Mouse (Mus musculus) adrenal gland (tissue): Measurements from ENCODE around the gene Hhipl1.

Experiments used
- intact Hi-C: fragments of 180-260 bp; cut with DNase I; formaldehyde crosslinking; loops from one replicate; pipeline ENCODE4 v1.15.1; 2025

Gene Hhipl1

DNA sequence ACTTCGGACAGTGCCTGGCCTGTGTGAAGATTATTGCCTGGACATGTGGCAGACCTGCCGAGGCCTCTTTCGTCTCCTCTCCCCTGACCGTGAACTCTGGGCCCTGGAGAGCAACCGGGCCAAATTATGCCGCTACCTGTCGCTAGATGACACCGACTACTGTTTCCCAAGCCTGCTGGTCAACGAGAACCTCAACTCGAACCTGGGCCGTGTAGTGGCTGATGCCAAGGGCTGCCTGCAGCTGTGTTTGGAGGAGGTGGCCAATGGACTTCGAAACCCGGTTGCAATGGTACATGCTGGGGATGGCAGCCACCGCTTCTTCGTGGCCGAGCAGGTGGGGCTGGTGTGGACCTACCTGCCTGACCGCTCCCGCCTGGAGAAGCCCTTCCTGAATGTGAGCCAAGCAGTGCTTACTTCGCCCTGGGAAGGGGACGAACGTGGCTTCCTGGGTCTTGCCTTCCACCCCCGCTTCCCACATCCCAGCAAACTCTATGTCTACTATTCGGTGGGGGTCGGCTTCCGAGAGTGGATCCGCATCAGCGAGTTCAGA is 5.7 kb downstream of the Hhipl1 start:
- intact Hi-C loops = no loop called here

GRCm38 (mm10) chr12:108312432-108312851 is 6.4 kb downstream of the Hhipl1 start:
- intact Hi-C loops = no loop called here

DNA sequence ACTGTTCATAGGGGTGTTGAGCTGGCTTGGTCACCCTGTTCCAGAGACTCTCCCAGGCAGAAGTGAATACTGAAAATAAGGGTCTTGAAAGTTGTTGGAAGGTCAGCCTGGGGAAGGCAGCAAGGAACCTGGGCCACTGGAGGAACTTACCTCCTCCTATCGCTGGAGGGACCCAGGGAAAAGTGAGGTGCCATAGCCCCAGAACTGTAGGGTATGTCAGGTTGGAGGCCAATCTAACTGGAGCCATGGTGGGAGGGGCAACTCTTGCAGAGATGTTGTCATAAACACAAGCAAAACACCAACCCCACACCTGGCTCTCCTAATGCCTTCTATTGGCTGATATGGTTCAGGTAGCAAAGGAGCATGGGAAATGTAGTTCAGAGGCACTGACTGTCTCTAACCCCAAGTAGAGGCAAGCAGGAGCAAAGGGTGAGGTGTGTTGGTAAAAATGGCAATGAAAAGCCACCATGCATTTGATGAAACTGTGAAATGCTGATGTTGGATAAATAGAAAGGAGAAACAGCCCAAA is 7.2 kb downstream of the Hhipl1 start:
- intact Hi-C loops = no loop called here

DNA sequence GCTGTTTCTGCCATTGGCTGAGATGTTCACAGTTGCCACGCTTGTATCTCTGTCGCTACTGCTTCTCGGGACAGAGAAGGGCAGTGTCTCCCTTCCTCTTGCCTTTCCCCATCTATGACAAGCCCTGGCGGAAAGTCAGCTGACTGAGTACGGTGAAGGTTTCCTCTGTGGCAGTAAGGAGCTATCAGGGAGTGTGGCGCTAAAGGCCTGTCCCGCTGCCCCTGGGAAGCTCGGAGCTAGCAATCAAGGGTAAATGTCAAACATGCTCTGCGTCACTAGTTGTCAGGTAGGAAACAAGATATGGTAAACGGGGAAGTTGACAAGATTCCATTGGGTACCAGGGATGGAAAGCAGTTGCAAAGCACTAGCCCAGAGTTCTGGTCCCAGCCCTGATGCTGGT is 9.7 kb downstream of the Hhipl1 start:
- intact Hi-C loops = no loop called here

DNA sequence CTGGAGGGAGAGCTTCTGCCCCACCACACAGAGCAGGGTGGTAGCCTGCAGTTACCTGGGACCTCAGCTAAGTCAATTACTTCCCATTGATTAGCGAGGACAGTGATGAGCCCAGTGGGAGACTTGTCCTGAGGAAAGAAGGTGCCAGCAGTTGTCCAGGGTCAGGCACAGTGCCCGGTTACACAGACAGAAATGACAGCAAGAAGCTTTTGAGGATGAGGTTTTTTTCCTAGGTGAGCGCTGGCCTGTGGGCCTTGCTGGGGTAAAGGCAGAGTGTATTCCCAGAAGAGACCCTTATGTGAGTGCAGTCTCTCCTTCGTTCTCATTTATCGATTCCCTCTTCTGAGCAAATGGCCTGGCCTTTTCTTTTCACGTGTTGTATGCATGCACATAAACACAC is 10.6 kb downstream of the Hhipl1 start:
- intact Hi-C loops = no loop called here

GRCm38 (mm10) chr12:108317201-108317738 is 11.2 kb downstream of the Hhipl1 start:
- intact Hi-C loops = no loop called here

- intact Hi-C loops = no loop called here
Measured at GRCm38 (mm10) chr12:108317826-108318430, 11.9 kb downstream of the Hhipl1 start.

- intact Hi-C loops = no loop called here
Measured at GRCm38 (mm10) chr12:108318499-108318898, 12.4 kb downstream of the Hhipl1 start.

DNA sequence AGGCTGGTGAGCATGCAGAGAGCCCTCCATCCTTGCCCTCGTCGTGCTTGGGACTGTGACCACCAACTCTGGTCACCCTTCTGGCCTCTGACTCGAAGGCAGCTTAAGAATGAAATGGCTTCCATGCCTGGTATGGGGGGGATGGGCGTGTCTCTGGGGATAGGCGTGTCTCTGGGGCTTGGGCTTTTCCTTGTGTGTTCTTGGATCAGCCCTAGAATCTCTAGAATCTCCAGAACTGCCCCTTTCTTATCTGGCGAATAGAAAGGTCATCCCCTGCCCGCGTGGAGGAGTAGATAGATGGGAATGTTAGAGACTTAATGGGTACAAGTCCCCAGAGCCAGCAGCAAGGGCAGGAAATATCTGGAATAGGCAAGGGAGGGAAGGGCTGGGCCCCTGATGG is 14.0 kb downstream of the Hhipl1 start:
- intact Hi-C loops = no loop called here

DNA sequence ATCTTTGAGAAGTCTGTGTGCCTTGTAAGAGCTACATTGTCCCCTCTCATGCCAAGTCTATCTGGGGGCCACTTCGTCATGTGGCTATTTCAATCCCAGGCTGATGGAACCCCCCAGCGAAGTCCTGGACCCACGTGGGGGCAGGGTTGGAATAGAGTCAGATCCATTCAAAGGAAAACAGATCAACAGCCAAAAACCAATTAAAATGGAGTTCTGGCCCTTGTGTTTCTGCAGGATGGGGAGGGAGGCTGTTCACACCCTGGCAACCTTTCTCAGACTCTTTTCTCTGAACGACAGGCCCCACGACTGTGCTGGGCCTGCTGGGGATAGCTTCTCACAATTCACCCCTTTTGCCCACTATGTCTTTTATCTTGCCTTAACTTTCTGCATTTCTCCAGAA is 20.3 kb downstream of the Hhipl1 start:
- intact Hi-C loops = no loop called here

DNA sequence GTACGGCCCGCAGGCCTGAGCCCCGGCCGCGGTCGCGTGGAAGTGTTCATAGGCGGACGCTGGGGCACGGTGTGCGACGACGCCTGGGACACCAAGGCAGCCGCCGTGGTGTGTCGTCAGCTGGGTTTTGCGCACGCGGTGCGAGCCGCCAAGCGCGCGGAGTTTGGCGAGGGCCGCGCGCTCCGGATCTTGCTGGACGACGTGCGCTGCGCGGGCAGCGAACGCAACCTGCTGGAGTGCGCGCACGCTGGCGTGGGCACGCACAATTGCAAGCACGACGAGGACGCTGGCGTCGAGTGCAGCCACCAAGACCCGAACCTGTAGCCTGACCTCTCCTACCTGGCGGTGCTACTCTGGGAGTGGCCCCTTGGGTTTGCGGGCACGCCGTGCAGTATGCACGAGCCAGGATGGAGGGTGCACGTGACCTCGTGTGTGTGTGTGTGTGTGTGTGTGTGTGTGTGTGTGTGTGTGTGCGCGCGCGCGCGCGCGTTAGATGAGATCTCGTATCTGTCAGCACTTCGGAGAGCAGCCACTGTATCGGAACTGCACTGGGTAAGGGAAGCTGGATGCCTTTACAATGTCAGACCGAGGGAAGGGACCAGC is 21.9 kb downstream of the Hhipl1 start:
- intact Hi-C loops = no loop called here

DNA sequence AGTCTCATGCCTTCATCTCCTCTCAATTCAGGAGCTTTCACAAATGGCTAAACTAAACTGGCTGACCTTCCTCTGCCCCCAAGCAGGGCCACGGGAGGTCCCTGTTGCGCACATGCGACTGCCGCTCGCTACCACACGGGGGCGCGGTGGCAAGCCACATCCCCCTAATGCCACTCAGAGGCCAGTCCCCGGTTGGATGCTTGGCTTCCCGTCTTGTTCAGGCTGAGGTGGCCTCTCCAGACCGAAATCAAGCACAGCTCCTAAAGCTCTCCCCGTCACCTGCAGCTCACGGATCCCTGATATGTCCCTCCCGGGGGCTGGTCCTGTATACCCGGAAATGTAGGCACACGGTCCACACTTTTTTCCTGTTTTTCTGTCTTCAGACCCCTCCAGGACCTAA is 27.0 kb downstream of the Hhipl1 start:
- intact Hi-C loops = loop anchor here (2.0 kb wide), 1 partner anchor 162 kb away; no protein-coding TSS in a partner anchor

GRCm38 (mm10) chr12:108333481-108333882 is 27.4 kb downstream of the Hhipl1 start:
- intact Hi-C loops = loop anchor here (2.0 kb wide), 1 partner anchor 161 kb away; no protein-coding TSS in a partner anchor

DNA sequence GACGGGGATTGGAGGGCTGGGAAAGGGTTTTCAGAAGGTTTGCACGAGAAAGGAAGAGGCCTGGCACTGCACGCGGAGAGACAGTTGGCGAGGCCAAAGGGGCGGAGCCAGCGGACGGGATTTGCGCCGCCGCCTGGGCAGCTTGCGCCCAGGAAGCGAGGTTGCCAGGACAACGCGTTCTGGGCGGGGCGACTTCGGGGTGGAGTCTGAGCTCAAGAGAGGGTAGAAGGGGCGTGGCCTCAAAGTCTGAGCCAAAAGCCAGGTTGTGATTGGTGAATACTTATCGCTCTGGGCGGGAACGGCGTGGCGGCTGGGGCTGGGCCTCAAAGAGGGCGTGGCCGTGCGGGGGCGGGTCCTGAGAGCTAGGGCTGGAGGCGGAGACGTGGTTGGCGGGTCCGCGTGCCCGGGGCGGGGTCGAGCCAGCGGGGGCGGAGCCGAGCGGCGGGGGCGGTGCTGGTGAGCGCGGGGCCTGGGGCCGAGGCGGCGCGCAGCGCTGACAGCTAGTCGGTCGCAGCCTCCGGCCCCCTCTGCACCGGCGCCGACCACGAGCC is 27.9 kb downstream of the Hhipl1 start, which contains the start of gene Cyp46a1:
TSS of gene Cyp46a1 (plus strand) at position 487 of the 551 bp plus-strand sequence.
- intact Hi-C loops = loop anchor here (2.0 kb wide), 1 partner anchor 161 kb away; no protein-coding TSS in a partner anchor

GRCm38 (mm10) chr12:108334529-108334928 is 28.5 kb downstream of the Hhipl1 start:
- intact Hi-C loops = no loop called here

- intact Hi-C loops = no loop called here
Measured at GRCm38 (mm10) chr12:108338572-108339190, 32.6 kb downstream of the Hhipl1 start.

- intact Hi-C loops = no loop called here
Measured at GRCm38 (mm10) chr12:108348151-108348550, 42.1 kb downstream of the Hhipl1 start.

GRCm38 (mm10) chr12:108349026-108349425 is 43.0 kb downstream of the Hhipl1 start:
- intact Hi-C loops = no loop called here

DNA sequence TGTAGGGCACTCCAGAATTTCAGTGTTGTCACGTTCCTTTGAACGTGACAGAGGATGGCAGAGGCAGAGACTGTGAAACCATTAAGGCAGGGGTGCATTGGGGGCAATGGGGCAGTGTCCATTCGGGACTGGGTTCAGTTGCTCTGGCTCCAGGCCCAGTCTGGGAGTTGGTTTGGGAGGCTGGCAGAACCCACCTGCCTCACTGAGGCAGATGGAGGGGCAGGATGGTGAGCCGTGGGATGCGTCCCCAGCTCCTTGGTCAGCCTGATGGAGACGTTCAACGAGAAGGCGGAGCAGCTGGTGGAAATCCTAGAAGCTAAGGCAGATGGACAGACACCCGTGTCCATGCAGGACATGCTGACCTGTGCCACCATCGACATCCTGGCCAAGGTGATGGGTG is 44.9 kb downstream of the Hhipl1 start:
- intact Hi-C loops = no loop called here

DNA sequence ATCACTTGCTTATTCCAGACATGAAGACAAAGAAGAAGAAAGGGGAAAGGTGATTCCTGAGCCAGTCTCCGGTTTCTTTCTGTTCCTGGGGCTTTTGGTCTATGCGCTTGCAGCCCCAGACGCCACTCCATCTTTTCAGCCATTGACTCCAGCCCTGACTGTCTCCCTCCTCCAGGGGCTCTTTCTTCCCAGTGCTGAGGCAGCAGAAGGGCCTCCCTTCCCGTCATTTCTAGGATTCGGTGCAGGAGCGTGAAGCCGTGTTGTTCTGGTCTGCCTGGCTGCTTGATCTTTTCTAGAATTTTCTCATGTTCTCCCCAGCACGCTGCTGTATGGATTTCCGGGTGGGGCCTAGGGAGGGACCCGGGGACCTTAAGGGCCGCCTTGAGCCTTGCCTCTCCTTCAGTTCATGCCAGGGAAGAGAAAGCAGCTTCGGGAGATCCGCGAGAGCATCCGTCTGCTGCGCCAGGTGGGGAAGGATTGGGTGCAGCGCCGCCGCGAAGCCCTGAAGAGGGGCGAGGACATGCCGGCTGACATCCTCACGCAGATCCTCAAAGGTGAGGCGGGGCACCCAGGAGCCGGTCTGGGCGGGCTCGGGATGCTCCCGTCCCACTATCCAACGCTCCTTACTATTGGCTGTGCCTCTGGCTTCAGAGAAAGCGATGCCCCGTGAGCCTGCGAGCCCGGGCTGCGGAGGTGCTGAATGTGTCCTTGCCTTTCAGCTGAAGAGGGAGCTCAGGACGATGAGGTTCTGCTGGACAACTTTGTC is 46.5 kb downstream of the Hhipl1 start:
- intact Hi-C loops = no loop called here

DNA sequence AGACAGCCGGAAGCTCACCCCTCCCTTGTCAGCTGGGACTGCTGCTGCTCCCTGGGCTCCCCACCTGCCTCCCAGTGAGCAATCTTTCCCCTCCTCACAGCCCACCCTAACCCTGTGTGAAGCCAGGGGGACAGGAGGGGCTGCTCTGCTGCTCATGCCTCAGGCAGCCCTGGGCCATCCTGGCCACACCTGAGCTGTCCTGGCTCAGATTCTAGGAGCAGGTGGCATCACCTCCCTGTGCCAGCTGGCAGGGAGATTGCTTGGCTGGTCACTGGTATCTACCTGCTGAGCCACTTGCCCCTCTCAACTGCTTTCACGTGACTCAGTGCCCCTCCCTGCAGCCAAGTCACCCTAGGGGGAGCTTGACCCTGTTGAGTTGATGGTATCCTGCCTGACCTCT is 48.2 kb downstream of the Hhipl1 start:
- intact Hi-C loops = no loop called here
